Mouse (Mus musculus) CD4-positive, CD25-positive, alpha-beta regulatory T cell, adult 4 months (primary cell): ENCODE results near the gene Nbl1. TPM values are rescaled to one million over a fixed set of nuclear protein-coding genes. Genes with fewer than 3 reads are reported as not detected.

Experiments used
- ATAC-seq: one replicate; pipeline ENCODE4 v1.8.0; 2017
- polyA plus RNA-seq, 2 experiments: library from polyadenylated mRNA; unstranded; fragments of 100-300 nt; shearing (Covaris generic); gene quantifications; one replicate each; pipeline ENCODE4 v1.2.1; 2017

Nbl1 gene
- under 1 TPM; 0.46 to 0.78 TPM for polyA plus RNA-seq

GRCm38 (mm10) chr4:139092356-139093195 is at the start of gene Nbl1:
Nbl1 (minus strand) TSS chr4:139092993.
- ATAC-seq = no peak

GRCm38 (mm10) chr4:139141785-139142184 is 49.0 kb upstream of the Nbl1 start:
- ATAC-seq = no peak

DNA sequence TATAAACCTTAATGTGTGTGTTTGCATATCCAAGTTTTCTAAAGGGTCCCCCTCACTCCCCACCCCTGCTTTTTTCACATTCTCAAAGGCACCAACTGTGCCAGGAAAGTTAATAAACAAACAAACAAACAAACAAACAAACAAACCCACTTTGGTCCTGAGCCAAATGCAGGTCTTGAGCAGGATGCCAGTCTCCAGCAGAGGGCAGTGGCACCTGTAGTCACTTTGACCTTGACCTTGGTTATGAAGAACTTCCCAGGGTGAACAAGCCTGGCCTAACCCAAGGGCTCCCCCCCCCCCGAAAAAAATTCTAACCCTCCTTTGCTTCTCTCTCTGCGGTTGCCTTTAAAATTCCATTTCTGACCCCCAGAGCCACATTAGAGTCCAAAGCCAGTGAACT is 47.5 kb upstream of the Nbl1 start:
- no peak for ATAC-seq

GRCm38 (mm10) chr4:139136011-139136410 is 43.2 kb upstream of the Nbl1 start:
- no peak for ATAC-seq

DNA sequence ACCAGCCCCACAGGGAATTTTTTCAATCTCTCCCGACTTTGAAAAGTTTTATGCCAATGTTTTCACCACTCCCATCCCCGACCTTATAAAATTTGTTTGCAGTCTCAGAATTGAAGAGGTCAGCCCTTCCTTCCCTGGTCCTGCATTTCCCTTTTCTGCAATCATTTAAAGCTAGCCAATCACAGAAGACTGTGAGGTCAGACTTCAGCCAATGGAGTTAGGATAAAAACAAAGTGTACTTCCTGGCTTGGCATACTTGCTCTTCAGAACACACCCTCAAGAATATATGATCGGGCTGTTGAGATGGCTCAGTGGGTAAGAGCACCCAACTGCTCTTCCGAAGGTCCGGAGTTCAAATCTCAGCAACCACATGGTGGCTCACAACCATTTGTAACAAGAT is 40.3 kb upstream of the Nbl1 start:
- no peak for ATAC-seq

GRCm38 (mm10) chr4:139131858-139132672 is 39.3 kb upstream of the Nbl1 start:
- ATAC-seq = no peak

DNA sequence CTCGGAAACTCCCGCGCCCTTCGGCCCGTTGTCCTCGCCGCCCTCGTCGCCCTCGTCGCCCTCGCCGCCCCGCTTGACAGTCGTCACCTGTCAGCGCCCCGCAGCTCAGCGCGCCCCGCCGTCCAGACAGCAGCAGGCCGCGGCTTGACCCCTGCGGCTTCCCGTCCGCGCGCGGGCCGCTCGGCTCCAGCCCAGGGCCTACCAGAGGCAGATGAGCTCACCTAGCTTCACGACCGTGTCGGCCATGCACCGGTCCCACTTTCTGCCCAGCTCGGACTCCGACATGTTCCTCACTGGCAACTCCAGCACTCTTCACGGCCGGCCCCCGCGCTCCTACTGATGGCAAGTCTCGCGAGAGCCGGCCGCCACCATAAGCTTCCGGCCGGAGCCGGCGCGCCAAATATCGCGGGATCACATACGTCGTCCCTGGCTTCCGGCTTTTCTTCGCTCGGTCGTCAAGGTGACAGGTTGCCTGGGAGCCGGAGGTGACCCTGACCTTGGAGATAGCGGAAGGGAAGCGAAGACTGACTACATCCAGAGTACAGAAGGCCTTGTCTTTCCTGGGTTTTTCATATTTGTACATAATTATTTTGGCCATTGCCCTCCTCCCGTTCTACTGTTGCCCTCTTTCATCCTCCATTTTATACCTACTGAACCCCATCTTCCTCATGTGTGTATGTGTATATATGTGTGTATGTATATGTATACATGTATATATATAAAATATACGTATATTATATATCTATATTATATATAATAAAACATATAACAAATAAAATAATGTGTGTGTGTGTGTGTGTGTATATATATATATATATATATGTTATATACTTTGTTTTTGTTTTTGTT is 38.1 kb upstream of the Nbl1 start, which contains the start of gene Minos1:
TSS of gene Minos1 (minus strand) at position 413 of the 849 bp plus-strand sequence.
- peak; percentile 99 for ATAC-seq

- ATAC-seq = no peak
Measured at GRCm38 (mm10) chr4:139129806-139130700, 37.3 kb upstream of the Nbl1 start.

- ATAC-seq = no peak
Measured at GRCm38 (mm10) chr4:139126475-139126874, 33.7 kb upstream of the Nbl1 start.

- no peak for ATAC-seq
Measured at GRCm38 (mm10) chr4:139124940-139125339, 32.1 kb upstream of the Nbl1 start.

- no peak for ATAC-seq
Measured at GRCm38 (mm10) chr4:139122557-139122956, 29.8 kb upstream of the Nbl1 start.

GRCm38 (mm10) chr4:139120998-139121397 is 28.2 kb upstream of the Nbl1 start:
- ATAC-seq = no peak

DNA sequence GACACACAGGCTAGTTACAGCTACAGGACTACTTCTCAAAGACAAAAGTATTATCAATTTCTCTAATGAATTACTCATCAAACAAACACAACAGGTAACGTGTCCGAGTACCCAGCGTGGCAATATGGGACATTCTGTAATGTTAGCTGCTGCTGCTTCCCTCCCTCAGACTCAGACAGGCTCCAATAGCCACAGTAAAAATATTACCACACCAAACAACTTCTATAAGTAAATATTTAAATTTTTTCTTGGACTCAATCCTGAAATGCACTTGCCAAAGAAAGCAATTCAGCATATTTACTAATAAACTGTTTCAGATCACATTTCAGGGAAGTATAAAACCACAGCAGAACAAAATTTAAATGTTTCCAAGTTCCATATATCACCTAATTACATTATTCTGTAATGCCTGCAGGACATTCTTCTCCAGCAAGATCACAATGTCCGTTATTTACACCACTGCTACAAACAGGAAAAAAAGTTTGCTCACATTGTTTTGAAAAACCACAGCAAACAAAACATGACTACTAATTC is 27.6 kb upstream of the Nbl1 start:
- ATAC-seq = no peak

GRCm38 (mm10) chr4:139116356-139117063 is 23.7 kb upstream of the Nbl1 start:
- no peak for ATAC-seq

DNA sequence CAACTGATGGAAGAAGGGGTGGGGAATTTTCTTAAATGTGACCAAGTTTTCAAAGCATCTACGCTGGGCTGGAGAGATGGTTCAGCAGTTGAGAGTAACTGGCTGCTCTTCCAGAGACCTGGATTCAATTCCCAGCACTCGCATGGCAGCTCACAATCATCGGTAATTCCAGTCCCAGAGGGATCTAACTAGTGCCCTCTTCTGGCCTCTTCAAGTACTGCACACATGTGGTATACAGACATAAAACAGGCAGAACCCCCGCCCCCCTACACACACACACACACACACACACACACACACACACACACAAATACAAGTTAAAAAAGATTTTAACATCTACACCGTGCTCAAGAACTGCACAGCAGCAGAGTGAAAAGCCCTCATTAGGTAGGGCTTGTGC is 22.9 kb upstream of the Nbl1 start:
- ATAC-seq = no peak

- no peak for ATAC-seq
Measured at GRCm38 (mm10) chr4:139112482-139112881, 19.7 kb upstream of the Nbl1 start.

DNA sequence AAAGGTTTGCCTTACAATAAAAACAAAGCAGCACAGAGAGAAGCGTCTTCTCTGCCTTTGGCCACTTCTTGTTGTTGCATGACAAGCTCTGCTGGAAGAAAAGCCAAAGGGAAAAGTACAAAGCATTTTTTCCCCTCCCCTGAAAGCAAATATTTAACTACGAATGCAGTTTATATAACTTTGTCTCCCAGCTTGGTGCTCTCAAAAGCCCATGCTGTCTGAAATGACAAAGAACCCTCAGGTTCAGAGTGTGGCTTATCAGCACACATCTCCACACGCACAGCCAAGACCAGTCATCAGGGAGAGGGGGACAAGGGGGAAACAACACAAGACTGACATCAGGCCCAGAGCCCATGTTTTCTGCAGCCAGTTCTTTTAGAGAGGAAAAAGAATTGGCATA is 18.6 kb upstream of the Nbl1 start:
- no peak for ATAC-seq

- no peak for ATAC-seq
Measured at GRCm38 (mm10) chr4:139110858-139111257, 18.1 kb upstream of the Nbl1 start.

- no peak for ATAC-seq
Measured at GRCm38 (mm10) chr4:139105453-139105852, 12.7 kb upstream of the Nbl1 start.

GRCm38 (mm10) chr4:139101546-139101945 is 8.8 kb upstream of the Nbl1 start:
- ATAC-seq = no peak

DNA sequence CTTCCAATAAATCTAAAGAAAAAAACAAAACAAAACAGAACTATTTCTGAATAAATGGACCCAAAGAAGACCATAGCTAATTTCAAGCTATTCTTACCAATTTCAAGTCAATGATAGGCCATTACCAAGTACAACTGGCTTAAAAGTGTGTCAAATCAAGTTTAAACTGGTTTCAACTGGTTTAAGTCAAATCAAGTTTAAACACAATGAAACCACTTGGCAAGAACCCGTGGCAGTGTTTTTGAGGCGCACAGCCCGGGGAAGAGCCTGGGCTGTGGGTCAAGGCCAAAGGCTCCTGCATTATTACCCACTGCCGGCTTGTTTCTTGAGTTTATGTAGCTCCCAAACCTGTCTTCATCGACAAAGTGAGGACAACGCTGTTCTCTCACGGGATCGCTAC is 7.5 kb upstream of the Nbl1 start:
- no peak for ATAC-seq
